Mouse (Mus musculus) hindbrain, embryonic 12.5 days (tissue): ENCODE measurements around the gene Tnfsf10. TPM values are rescaled to one million over a fixed set of nuclear protein-coding genes. Genes with fewer than 3 reads are reported as not detected.

ENCODE experiments used
- ATAC-seq: fragments of 200-750 bp; cut with Nextera tagmentation; 2 replicates; pipeline ENCODE4 v1.8.0; 2017; ENCODE audit warnings: moderate TSS enrichment; ENCODE audit not compliant: low FRiP score
- H3K27ac ChIP-seq: fragments of 300-500 bp; sonication (generic); 2 replicates; pipeline ENCODE4 v1.5.1; 2016; ENCODE audit warnings: mild to moderate bottlenecking
- H3K27me3 ChIP-seq: fragments of 300-500 bp; sonication (generic); 2 replicates; pipeline ENCODE4 v1.6.1; 2016; ENCODE audit warnings: mild to moderate bottlenecking
- H3K36me3 ChIP-seq: fragments of 300-500 bp; sonication (generic); 2 replicates; pipeline ENCODE4 v1.6.1; 2016; ENCODE audit warnings: mild to moderate bottlenecking
- H3K4me1 ChIP-seq: fragments of 300-500 bp; sonication (generic); 2 replicates; pipeline ENCODE4 v1.6.1; 2016
- H3K4me2 ChIP-seq: fragments of 300-500 bp; sonication (generic); replicated peaks from 2 replicates; pipeline ENCODE4 v1.6.1; 2016; ENCODE audit warnings: mild to moderate bottlenecking
- H3K4me3 ChIP-seq: fragments of 300-500 bp; sonication (generic); 2 replicates; pipeline ENCODE4 v1.5.1; 2016; ENCODE audit warnings: mild to moderate bottlenecking
- H3K9ac ChIP-seq: fragments of 300-500 bp; sonication (generic); 2 replicates; pipeline ENCODE4 v1.6.1; 2016; ENCODE audit warnings: mild to moderate bottlenecking, moderate library complexity
- H3K9me3 ChIP-seq: fragments of 300-500 bp; sonication (generic); replicated peaks from 2 replicates; pipeline ENCODE4 v1.6.1; 2016; ENCODE audit warnings: mild to moderate bottlenecking
- WGBS: fragments of 180-500 bp; shearing (Covaris S2); methylation state at CpG from one replicate; pipeline ENCODE4 v1.1.7; 2016; 5-methylcytosine and 5-hydroxymethylcytosine counted together
- polyA plus RNA-seq: library from polyadenylated mRNA; unstranded; fragments of >200 nt; fragmentation: Nextera tagmentation; extraction: Ambion mirVana; gene quantifications from 2 replicates; pipeline ENCODE4 v1.2.1, GENCODE M21; 2016

Tnfsf10 gene
- polyA plus RNA-seq, 1 experiment from 2014 or later: not detected

DNA sequence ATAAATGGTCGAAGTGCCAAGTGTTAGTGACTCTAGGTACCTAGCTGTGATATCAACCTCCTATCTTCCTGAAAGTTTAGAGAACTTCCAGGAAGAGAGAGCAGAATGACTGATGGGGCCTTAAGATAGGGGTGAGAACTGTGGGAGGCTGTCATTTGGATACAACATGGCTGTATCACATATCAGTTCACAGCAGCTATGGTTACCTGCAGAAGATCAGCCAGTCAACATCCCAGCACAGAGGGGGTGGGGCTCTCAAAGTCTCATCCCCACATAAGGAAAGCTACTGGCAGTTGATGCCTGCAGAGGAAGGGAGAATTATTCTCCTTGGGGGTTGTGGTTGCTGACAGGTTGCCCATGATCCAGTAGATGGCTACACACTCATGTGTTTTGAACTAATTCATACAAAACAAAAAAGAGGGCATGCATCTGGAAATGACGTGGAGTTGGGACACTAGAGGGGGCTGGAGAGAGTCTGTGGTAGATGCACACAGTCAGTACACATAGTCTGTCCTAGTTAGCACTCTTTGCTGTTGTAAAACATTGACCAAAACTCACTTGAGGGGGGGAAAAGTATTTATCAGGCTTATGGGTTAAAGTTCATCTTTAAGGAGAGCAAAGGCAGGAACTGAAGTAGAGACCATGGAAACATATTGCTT, 2.2 kb upstream of the Tnfsf10 start:
- ATAC-seq: no peak
- Histone ChIP-seq H3K4me1 (no peaks in the 10 kb centered on the region), H3K9me3 (no peaks in the 10 kb centered on the region), H3K27me3 (no peaks in the 10 kb centered on the region), H3K4me3 (no peak overlapping the region), H3K4me2 (no peak overlapping the region), H3K9ac (no peak overlapping the region), H3K36me3 (no peaks in the 10 kb centered on the region), H3K27ac (no peak overlapping the region)
- 83% methylated on average over 2 of the region's 2 CpGs for WGBS

DNA sequence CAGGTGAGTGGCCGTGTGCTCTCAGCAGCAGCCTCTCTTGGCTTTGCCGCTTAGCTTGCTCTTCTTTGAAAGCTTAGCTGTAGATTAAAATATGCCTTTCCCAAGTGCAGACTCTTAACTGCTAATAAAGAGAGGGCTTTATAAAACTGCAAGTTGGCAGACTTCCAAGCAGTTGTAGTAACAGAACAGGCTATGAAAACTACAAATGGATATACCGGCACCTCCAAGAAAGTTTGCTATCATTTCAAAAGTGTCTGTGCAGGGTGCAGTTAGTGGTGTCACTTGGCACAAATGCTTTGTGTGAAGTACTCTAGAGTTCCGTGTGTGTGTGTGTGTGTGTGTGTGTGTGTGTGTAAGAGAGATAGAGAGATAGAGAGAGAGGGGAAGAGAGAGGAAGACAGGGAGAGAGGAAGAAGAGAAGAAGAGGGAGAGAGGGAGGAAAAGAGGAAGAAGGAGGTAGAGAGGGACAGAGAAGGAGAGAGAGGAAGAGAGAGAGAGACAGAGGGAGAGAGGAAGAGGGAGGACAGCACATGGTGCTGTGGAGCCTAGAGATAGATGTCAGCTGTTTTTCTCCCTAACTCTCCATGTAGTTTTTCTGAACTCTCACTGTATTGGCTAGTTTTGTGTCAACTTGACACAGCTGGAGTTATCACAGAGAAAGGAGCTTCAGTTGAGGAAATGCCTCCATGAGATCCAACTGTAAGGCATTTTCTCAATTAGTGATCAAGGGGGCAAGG, 628 bp downstream of the Tnfsf10 start:
- Histone ChIP-seq H3K4me1 (no peaks in the 10 kb centered on the region), H3K9ac (no peak overlapping the region), H3K36me3 (no peaks in the 10 kb centered on the region), H3K4me3 (no peak overlapping the region), H3K27ac (no peak overlapping the region), H3K4me2 (no peak overlapping the region), H3K27me3 (no peaks in the 10 kb centered on the region), H3K9me3 (no peaks in the 10 kb centered on the region)
- 84% methylated on average over 4 of the region's 4 CpGs for WGBS
- ATAC-seq: no peak

DNA sequence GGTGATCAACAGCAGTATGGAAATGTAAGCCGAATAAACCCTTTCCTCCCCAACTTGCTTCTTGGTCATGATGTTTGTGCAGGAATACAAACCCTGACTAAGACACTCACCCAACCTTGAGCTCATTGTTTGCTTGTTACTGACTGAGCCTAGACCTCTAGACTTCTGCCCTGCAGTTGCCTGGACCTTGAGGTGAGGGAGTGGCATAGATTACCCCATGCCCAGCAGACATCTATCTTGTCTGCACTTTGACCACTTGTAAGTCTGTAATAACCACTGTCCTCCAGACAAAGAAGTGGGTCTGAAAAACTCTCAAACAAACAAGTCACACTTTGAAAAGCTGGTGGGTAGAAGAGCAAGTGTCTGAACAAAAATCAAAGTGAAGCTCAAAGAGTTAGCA, 2.8 kb downstream of the Tnfsf10 start:
- H3K9ac ChIP-seq: no peak overlapping the region
- no peaks in the 10 kb centered on the region for H3K9me3 ChIP-seq
- no peak overlapping the region for H3K4me2 ChIP-seq
- H3K27ac ChIP-seq: no peak overlapping the region
- no peaks in the 10 kb centered on the region for H3K4me1 ChIP-seq
- H3K4me3 ChIP-seq: no peak overlapping the region
- no peaks in the 10 kb centered on the region for H3K36me3 ChIP-seq
- no peak for ATAC-seq
- 91% methylated on average over 1 of the region's 1 CpGs for WGBS
- H3K27me3 ChIP-seq: no peaks in the 10 kb centered on the region

DNA sequence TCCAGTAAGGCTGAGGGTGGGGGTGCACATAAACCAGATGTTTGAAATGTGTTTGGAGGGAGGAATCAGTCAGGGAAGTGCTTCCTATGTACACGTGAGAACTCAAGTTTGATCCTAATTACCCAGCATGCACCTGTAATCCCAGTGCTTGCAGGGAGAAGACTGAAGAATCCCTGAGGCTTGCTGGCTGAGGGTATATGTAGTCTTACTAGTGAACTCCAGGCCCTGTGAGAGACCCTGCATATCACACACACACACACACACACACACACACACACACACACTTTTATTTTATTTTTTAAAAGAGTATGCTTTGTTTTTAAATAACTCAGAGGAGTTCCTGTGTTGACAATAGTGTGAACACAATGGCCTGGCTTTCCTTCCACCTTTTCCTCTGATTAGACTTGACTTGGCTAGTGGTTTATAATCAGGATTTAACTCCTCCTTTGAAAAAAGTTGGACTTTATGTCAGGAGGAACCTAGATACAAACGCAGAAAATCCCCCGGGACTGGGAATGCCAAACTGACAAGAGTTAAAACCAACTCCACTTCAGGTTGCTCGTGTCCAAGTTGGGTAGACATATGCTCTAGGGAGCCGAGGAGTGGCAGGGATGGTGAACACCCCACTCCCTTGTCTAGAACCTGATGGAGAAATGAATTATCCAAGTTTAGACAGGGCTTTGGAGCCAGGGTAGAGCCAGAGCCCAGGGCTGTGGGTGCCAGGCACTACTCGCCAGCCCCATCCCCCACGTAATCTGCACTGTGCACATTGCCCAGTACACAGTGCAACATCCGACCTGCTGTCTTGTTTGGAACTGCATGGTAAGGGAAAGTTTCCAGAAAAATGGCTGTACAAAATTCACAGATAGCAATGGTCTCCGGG, 4.0 kb downstream of the Tnfsf10 start:
- Histone ChIP-seq H3K27ac (no peak overlapping the region), H3K4me2 (no peak overlapping the region), H3K9me3 (no peaks in the 10 kb centered on the region), H3K27me3 (no peaks in the 10 kb centered on the region), H3K36me3 (no peaks in the 10 kb centered on the region), H3K4me3 (no peak overlapping the region), H3K9ac (no peak overlapping the region), H3K4me1 (no peaks in the 10 kb centered on the region)
- ATAC-seq: no peak
- WGBS: 80% methylated on average over 9 of the region's 9 CpGs

DNA sequence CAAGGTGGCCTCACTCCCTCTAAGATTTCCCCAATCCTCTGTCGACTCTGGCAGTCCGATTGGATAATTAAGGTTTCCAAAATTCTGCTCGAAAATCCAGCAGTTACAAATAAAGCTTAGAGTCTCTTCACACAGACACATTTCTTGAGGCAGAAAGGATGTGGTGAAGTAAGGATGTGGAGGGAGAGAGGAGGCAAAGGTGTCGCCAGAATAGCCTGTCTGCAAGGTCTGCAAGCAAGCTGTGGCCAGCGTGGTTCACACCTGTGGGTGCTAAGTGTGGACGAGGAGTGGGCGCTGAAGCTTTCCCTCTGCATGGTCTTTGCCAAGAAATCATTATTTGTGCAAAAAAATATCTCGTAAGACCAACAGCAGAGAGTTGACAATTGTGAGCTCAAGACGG, 5.8 kb downstream of the Tnfsf10 start:
- Histone ChIP-seq H3K4me1 (no peaks in the 10 kb centered on the region), H3K4me2 (no peak overlapping the region), H3K27me3 (no peaks in the 10 kb centered on the region), H3K4me3 (no peak overlapping the region), H3K9ac (no peak overlapping the region), H3K27ac (no peak overlapping the region), H3K36me3 (no peaks in the 10 kb centered on the region), H3K9me3 (no peaks in the 10 kb centered on the region)
- ATAC-seq: no peak
- 90% methylated on average over 9 of the region's 9 CpGs for WGBS

DNA sequence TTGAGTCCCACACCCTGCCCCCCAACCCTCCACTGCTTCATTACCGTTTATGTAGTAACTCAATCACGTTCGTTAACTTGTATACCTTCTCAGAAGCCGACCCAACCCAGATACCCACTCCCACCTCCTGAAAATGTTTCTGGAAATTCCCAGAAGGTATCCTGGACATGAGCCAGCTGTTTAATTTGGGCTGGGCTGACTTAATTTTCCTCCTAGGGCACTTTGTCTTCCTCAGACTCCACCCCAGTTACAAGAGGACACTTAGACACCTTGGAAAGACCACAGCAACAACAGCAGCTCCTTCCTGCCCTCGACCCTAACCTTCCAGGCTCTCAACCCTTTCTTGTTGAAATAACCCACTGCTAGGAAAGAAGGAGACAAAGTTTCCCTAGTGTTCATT, 6.7 kb downstream of the Tnfsf10 start:
- no peak for ATAC-seq
- H3K36me3 ChIP-seq: no peaks in the 10 kb centered on the region
- no peaks in the 10 kb centered on the region for H3K27me3 ChIP-seq
- H3K4me3 ChIP-seq: no peak overlapping the region
- no peak overlapping the region for H3K27ac ChIP-seq
- H3K4me2 ChIP-seq: no peak overlapping the region
- H3K4me1 ChIP-seq: no peaks in the 10 kb centered on the region
- no peaks in the 10 kb centered on the region for H3K9me3 ChIP-seq
- 75% methylated on average over 5 of the region's 5 CpGs for WGBS
- H3K9ac ChIP-seq: no peak overlapping the region

DNA sequence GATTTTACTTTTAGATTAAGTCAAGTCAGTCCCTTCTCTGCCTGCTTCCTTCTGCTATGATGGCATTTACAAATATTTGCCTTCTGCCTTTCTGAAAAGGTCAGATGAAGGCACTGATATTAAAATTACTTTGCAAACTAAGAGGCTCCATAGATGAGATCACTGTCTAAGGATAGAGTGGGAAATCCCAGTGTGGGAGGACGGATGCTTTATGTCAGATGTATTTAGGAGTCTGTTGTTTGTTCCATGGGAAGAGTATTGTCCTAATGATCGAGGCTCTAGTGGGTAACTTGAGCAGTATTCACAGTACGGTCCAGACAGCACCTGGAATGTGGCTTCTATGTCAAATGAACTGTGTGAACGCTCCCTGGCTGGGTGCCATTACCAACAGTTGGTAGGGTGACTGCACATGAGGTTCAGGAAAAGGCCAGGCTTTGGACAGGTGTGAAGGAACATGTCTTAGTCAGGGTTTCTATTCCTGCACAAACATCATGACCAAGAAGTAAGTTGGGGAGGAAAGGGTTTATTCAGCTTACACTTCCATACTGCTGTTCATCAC, 9.9 kb downstream of the Tnfsf10 start:
- H3K27ac ChIP-seq: no peak overlapping the region
- H3K27me3 ChIP-seq: no peaks in the 10 kb centered on the region
- H3K4me2 ChIP-seq: no peak overlapping the region
- no peak overlapping the region for H3K4me3 ChIP-seq
- no peaks in the 10 kb centered on the region for H3K9me3 ChIP-seq
- H3K36me3 ChIP-seq: no peaks in the 10 kb centered on the region
- no peak overlapping the region for H3K9ac ChIP-seq
- no peaks in the 10 kb centered on the region for H3K4me1 ChIP-seq
- ATAC-seq: no peak
- WGBS: 79% methylated on average over 4 of the region's 4 CpGs

DNA sequence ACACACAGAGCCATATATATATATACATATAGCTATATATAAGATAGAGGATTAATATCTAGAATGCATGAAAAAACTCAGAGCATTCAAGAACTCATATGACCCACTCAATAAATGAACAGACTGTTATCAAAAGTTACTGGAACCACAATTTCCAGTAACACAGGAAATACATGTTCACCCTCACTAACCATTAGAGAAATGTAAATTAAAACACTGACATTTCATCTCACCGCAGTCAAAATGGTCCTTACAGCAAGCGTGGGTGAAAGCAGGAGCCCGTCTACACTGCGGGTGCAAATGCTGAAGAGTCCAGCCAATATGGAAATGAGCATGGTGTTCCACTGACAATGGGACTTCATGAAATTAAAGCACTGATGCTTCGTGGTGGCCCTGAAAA, 13.9 kb downstream of the Tnfsf10 start:
- no peak overlapping the region for H3K4me3 ChIP-seq
- WGBS: 89% methylated on average over 5 of the region's 5 CpGs
- H3K27me3 ChIP-seq: no peaks in the 10 kb centered on the region
- no peak for ATAC-seq
- no peaks in the 10 kb centered on the region for H3K36me3 ChIP-seq
- H3K9me3 ChIP-seq: no peaks in the 10 kb centered on the region
- no peak overlapping the region for H3K9ac ChIP-seq
- no peak overlapping the region for H3K4me2 ChIP-seq
- no peaks in the 10 kb centered on the region for H3K4me1 ChIP-seq
- no peak overlapping the region for H3K27ac ChIP-seq

DNA sequence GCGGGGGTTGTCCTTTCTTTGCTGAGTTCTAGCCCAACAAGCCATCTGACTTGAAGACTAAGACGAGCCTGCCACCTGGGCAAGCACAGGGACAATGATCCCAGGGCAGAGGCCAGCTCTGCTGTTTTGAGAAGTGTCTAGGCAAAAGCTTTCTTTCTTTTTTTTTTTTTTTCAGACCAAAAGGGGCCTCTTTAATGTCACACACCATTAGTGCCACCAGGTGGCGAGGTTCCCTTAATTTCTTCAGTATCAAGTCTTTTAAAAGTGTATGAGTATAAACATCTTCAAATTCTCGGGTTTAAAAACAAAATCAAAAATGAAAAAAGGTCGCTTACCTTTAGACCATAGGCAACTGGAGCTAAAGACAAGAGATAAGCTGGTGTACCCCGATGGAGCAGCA, 21.6 kb downstream of the Tnfsf10 start:
- H3K36me3 ChIP-seq: no peaks in the 10 kb centered on the region
- ATAC-seq: no peak
- no peak overlapping the region for H3K27ac ChIP-seq
- no peaks in the 10 kb centered on the region for H3K4me1 ChIP-seq
- no peak overlapping the region for H3K4me2 ChIP-seq
- H3K9me3 ChIP-seq: no peaks in the 10 kb centered on the region
- no peak overlapping the region for H3K4me3 ChIP-seq
- H3K27me3 ChIP-seq: no peaks in the 10 kb centered on the region
- WGBS: 35% methylated on average over 6 of the region's 6 CpGs
- H3K9ac ChIP-seq: no peak overlapping the region

DNA sequence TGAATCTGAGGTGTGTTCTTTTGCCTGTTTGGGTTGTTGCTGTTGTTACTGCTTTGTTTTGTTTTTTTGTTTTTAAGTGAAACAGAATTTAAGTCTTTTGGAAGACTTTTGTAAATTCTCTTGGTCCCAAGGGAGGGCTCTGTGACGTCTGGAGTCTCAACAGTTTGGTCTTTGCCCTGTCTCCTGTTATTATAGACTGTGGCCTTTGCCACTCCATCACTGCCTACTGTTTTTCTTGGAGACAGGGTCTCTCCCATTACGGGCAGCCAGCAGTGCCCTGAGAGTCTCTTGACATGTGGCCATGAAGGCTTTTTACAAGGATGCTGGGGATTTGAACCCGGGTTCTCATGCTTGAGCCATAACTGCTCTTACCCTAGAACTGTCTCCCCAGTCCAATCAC, 22.1 kb downstream of the Tnfsf10 start:
- no peak overlapping the region for H3K4me2 ChIP-seq
- H3K27ac ChIP-seq: no peak overlapping the region
- no peak for ATAC-seq
- no peaks in the 10 kb centered on the region for H3K36me3 ChIP-seq
- WGBS: 61% methylated on average over 3 of the region's 3 CpGs
- no peaks in the 10 kb centered on the region for H3K27me3 ChIP-seq
- no peaks in the 10 kb centered on the region for H3K9me3 ChIP-seq
- H3K4me3 ChIP-seq: no peak overlapping the region
- no peaks in the 10 kb centered on the region for H3K4me1 ChIP-seq
- H3K9ac ChIP-seq: no peak overlapping the region

DNA sequence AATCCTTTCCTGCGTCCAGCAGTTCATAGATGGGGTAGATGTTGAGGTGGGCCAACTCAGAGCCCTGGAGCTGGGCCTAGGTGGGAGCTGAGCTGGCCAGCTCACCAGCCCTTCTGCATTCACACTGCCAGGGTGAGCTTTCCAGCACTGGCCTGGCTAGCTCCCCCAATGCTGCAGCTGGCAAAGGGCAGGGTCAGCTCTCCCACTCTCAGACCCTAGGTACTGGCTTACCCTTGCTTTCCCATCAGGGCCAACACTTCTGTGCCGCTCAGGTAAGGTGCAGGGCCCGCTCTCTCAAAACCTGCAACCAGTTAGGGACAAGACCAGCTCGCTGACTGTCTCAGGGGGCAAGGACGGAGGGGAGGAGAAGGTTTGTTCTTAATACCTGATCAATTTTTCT, 23.9 kb downstream of the Tnfsf10 start:
- no peak for ATAC-seq
- H3K4me2 ChIP-seq: no peak overlapping the region
- no peak overlapping the region for H3K27ac ChIP-seq
- H3K4me3 ChIP-seq: no peak overlapping the region
- no peaks in the 10 kb centered on the region; the same call in 1 of the 2 replicates for H3K9me3 ChIP-seq
- H3K27me3 ChIP-seq: no peaks in the 10 kb centered on the region
- no peak overlapping the region for H3K9ac ChIP-seq
- WGBS: 89% methylated on average over 5 of the region's 5 CpGs
- no peaks in the 10 kb centered on the region for H3K4me1 ChIP-seq
- no peaks in the 10 kb centered on the region for H3K36me3 ChIP-seq

DNA sequence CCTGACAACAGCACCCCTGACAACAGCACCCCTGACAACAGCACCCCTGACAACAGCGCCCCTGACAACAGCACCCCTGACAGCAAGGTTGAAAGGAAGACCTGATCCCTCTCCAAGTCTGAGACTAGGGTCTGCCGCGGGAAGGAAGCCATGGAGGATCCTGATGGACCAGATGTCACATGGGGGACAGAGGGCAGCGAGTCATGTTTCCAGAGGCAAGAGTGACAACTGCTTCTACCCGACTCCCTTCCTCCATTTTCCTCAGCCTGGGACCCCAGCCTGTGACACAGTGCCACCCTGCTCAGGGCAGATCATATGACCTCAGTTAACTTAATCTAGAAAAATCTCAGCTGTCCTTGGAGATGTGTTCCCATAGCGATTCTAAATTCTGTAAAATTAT, 25.6 kb downstream of the Tnfsf10 start:
- no peak overlapping the region for H3K27ac ChIP-seq
- no peak overlapping the region for H3K9ac ChIP-seq
- H3K36me3 ChIP-seq: no peaks in the 10 kb centered on the region
- peak; percentile 38; the same call in 1 of the 2 replicates for ATAC-seq
- no peak overlapping the region for H3K4me2 ChIP-seq
- WGBS: 58% methylated on average over 6 of the region's 6 CpGs
- H3K27me3 ChIP-seq: no peaks in the 10 kb centered on the region
- no peak overlapping the region for H3K4me3 ChIP-seq
- no peaks in the 10 kb centered on the region; the same call in 1 of the 2 replicates for H3K9me3 ChIP-seq
- H3K4me1 ChIP-seq: no peaks in the 10 kb centered on the region
